Comparison of ENCODE assay signal across 9 mouse cellular contexts in genomic region chr15:6622512-6622911, GRCm38 (mm10).
DNase-seq lines count a peak whose midpoint lies in the region; ATAC-seq and TF ChIP-seq lines count a peak whose summit lies in the region.
"Had no signal": no experiment of that assay in that cellular context is flagged by ENCODE, and none has a peak within 500 bp of the region (broad histone marks: within the 10 kb centered on the region; RNA-seq: fewer than 3 reads in every experiment).

No protein-coding gene starts in this region.

- TF ChIP-seq CTCF in kidney, postnatal 0 days (IDR thresholded peaks at IDR 0.05; ENCODE audit: low read depth) = peak; percentile 87

- no peaks in the 10 kb centered on the region for H3K36me3 ChIP-seq in midbrain, embryonic 11.5 days (ENCODE audit: control insufficient read depth, insufficient read depth, low read length)
- H3K36me3 ChIP-seq in midbrain, embryonic 15.5 days (replicated peaks) = no peaks in the 10 kb centered on the region
- H3K36me3 ChIP-seq in kidney, postnatal 0 days (ENCODE audit: insufficient read depth, low read length) = no peaks in the 10 kb centered on the region
- no peaks in the 10 kb centered on the region for H3K36me3 ChIP-seq in liver, embryonic 12.5 days
- H3K36me3 ChIP-seq: embryonic facial prominence, embryonic 13.5 days had no signal

- peaks cover 3% of the 10 kb centered on the region; the same call in 1 of the 2 replicates for H3K4me1 ChIP-seq in midbrain, embryonic 11.5 days (ENCODE audit: control insufficient read depth, insufficient read depth, low read length)
- H3K4me1 ChIP-seq in midbrain, embryonic 15.5 days = 0 out of 2 replicates have a peak, but pooled peaks cover 11% of the 10 kb centered on the region
- H3K4me1 ChIP-seq in kidney, postnatal 0 days (replicated peaks; ENCODE audit: insufficient read depth, low read length) = peaks cover 5% of the 10 kb centered on the region; the same call in 1 of the 2 replicates
- H3K4me1 ChIP-seq in liver, embryonic 12.5 days = peaks cover 49% of the 10 kb centered on the region

- DNase-seq in midbrain, embryonic 11.5 days (ENCODE audit: low spot score, missing footprints) = peak; percentile 97
- peak; percentile 42 for DNase-seq in cerebellum, adult 9-11 months
- DNase-seq in frontal cortex, postnatal 25 days (ENCODE audit: low spot score in 2 of 2) = peak; percentile 70 to 76
- DNase-seq in kidney, postnatal 0 days (ENCODE audit: low spot score) = peak; percentile 89
- peak; percentile 19 for DNase-seq in ovary, adult 18-20 months (ENCODE audit: low spot score)
- DNase-seq in thymus, postnatal 0 days (ENCODE audit: low spot score) = peak; percentile 85

- no peak overlapping the region for H3K27ac ChIP-seq in midbrain, embryonic 11.5 days (ENCODE audit: low read depth, low read length)
- H3K27ac ChIP-seq in midbrain, embryonic 15.5 days = no peak overlapping the region
- H3K27ac ChIP-seq in kidney, postnatal 0 days = no peak overlapping the region
- H3K27ac ChIP-seq in liver, embryonic 12.5 days = no peak overlapping the region
- H3K27ac ChIP-seq: embryonic facial prominence, embryonic 13.5 days had no signal

- H3K9ac ChIP-seq in midbrain, embryonic 11.5 days (ENCODE audit: low read length) = no peak overlapping the region
- H3K9ac ChIP-seq in midbrain, embryonic 15.5 days = no peak overlapping the region
- H3K9ac ChIP-seq in kidney, postnatal 0 days (ENCODE audit: low read depth, low read length) = no peak overlapping the region
- H3K9ac ChIP-seq in liver, embryonic 12.5 days = no peak overlapping the region
- H3K9ac ChIP-seq: embryonic facial prominence, embryonic 13.5 days had no signal

- 5% methylated on average over 5 of the region's 5 CpGs for WGBS in midbrain, embryonic 11.5 days
- whole genome bisulfite sequencing in midbrain, embryonic 15.5 days = 3% methylated on average over 5 of the region's 5 CpGs
- WGBS in kidney, postnatal 0 days = 11% methylated on average over 5 of the region's 5 CpGs
- WGBS in liver, embryonic 12.5 days (ENCODE audit: insufficient replicate concordance) = 6% methylated on average over 5 of the region's 5 CpGs

- no peaks in the 10 kb centered on the region for H3K9me3 ChIP-seq in midbrain, embryonic 11.5 days (ENCODE audit: control insufficient read depth, low read length)
- no peaks in the 10 kb centered on the region for H3K9me3 ChIP-seq in midbrain, embryonic 15.5 days
- H3K9me3 ChIP-seq in kidney, postnatal 0 days (replicated peaks; ENCODE audit: low read length) = no peaks in the 10 kb centered on the region
- H3K9me3 ChIP-seq in liver, embryonic 12.5 days (replicated peaks) = no peaks in the 10 kb centered on the region
- H3K9me3 ChIP-seq: embryonic facial prominence, embryonic 13.5 days had no signal

- no peak overlapping the region for H3K4me2 ChIP-seq in midbrain, embryonic 11.5 days
- H3K4me2 ChIP-seq in midbrain, embryonic 15.5 days = no peak overlapping the region
- no peak overlapping the region for H3K4me2 ChIP-seq in kidney, postnatal 0 days (ENCODE audit: low read length)
- H3K4me2 ChIP-seq in liver, embryonic 12.5 days = no peak overlapping the region
- H3K4me2 ChIP-seq: embryonic facial prominence, embryonic 13.5 days had no signal

- no peaks in the 10 kb centered on the region for H3K27me3 ChIP-seq in midbrain, embryonic 11.5 days (ENCODE audit: control insufficient read depth, insufficient read depth, low read length)
- H3K27me3 ChIP-seq in midbrain, embryonic 15.5 days (replicated peaks) = no peaks in the 10 kb centered on the region
- H3K27me3 ChIP-seq in kidney, postnatal 0 days (ENCODE audit: insufficient read depth, low read length) = no peaks in the 10 kb centered on the region
- H3K27me3 ChIP-seq in liver, embryonic 12.5 days (replicated peaks) = no peaks in the 10 kb centered on the region
- H3K27me3 ChIP-seq: embryonic facial prominence, embryonic 13.5 days had no signal

- ATAC-seq in midbrain, embryonic 11.5 days (ENCODE audit: low FRiP score) = peak; percentile 61; the same call in 1 of the 2 replicates
- ATAC-seq in midbrain, embryonic 15.5 days (replicated peaks) = no peak
- no peak for ATAC-seq in kidney, postnatal 0 days (replicated peaks; ENCODE audit: low FRiP score, low read depth)
- ATAC-seq in liver, embryonic 12.5 days = peak; percentile 43

- no peak overlapping the region for H3K4me3 ChIP-seq in midbrain, embryonic 11.5 days (ENCODE audit: low read depth, low read length)
- no peak overlapping the region for H3K4me3 ChIP-seq in midbrain, embryonic 15.5 days
- no peak overlapping the region for H3K4me3 ChIP-seq in kidney, postnatal 0 days (replicated peaks; ENCODE audit: low read depth, low read length)
- H3K4me3 ChIP-seq in liver, embryonic 12.5 days = no peak overlapping the region
- H3K4me3 ChIP-seq: embryonic facial prominence, embryonic 13.5 days had no signal

Comparison
In these comparisons a context has a peak if more than half of its experiments do, and no peak if none do; other contexts are left out.
1. ATAC-seq: peak in midbrain, embryonic 11.5 days (single experiment) and liver, embryonic 12.5 days (single experiment); none in midbrain, embryonic 15.5 days (single experiment) and kidney, postnatal 0 days (single experiment).
2. DNase-seq: peak in every context shown above with its lines; median percentile 97 in midbrain, embryonic 11.5 days; 89 in kidney, postnatal 0 days; 85 in thymus, postnatal 0 days; 73 in frontal cortex, postnatal 25 days; 42 in cerebellum, adult 9-11 months; 19 in ovary, adult 18-20 months.